Mouse (Mus musculus) CD8-positive naive resting alpha-beta T cell, adult 2 months (primary cell): ENCODE results near the gene Sf3a1.
A peak's percentile ranks its signal among the peaks of the same experiment; 100 is the strongest.

Experiments
- DNase-seq, 2 experiments: peaks; one replicate each; pipeline ENCODE4 v3.0.0; 2022; ENCODE audit warnings: low read depth in 2 of 2, low spot score in 2 of 2

The Sf3a1 gene

DNA sequence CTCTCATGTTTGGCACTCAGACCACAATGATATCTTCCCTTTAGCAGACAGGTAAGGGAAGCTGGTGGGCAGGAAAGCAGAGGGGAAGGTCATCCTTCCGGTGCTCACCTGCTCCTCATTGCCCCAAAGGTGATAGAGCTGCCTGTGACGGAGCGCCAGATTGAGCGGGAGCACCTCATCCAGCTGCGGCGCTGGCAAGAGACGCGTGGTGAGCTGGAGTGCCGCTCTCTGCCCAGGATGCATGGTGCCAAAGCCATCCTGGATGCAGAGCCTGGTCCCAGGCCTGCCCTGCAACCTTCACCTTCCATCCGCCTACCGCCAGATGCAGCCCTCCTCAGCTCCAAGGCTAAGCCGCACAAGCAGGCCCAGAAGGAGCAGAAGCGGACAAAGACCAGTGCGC is 54.4 kb downstream of the Sf3a1 start:
- no peak for DNase-seq

DNA sequence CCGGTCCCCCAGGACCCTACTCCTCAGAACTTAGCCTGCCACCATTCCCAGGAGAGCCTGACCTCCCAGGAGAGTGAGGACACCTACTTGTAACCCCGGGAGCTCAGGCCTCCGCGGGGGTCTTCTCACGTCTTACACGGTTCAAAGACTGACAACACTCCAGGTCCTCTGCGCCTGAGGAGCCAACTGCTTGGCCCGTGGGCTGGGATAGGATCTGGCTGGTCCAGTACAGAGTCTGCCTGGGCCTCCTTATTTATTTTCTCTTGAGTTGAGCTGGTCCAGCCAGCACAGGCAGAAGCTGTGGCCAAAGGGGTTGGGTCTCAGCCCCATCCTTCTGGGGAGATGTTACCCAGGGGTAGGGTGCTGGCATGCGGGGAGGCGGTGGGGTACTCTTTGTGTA is 54.9 kb downstream of the Sf3a1 start:
- no peak for DNase-seq

DNA sequence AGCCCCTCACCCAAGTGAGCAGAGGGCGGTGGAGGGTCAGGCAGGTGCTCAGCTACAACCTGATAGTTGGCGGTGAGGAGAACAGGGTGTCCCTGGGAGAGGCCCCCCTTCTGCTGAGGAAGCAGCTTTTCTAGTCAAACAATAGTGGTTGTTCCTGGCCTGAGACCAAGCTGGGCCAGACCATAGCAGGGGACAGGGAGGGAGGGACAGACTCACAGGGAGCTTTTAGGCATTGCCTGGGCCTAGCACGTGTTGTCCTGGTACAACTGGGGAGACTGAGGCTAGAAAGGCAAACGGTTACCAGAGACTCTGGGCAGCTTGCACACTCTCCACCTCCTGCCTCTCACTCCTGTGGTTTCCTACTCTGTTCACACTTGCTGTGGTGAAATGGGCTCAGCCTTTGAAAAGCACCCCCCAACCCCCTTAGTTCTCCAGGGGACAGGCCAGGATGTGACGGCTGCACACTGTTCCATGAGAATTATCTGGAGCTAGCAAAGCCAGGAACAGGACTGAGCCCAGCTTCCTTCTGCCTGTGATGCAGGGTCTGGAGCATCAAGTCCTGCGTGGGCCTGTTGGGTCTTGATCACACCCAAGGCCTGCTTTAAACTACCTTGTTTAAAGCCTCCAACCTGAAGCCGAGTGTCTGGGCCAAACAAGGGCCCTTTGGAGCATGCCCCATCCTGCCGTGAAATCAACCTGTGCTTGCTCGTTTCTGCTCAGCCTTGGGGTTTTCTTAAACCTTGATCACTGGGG is 56.3 kb downstream of the Sf3a1 start:
- no peak for DNase-seq

DNA sequence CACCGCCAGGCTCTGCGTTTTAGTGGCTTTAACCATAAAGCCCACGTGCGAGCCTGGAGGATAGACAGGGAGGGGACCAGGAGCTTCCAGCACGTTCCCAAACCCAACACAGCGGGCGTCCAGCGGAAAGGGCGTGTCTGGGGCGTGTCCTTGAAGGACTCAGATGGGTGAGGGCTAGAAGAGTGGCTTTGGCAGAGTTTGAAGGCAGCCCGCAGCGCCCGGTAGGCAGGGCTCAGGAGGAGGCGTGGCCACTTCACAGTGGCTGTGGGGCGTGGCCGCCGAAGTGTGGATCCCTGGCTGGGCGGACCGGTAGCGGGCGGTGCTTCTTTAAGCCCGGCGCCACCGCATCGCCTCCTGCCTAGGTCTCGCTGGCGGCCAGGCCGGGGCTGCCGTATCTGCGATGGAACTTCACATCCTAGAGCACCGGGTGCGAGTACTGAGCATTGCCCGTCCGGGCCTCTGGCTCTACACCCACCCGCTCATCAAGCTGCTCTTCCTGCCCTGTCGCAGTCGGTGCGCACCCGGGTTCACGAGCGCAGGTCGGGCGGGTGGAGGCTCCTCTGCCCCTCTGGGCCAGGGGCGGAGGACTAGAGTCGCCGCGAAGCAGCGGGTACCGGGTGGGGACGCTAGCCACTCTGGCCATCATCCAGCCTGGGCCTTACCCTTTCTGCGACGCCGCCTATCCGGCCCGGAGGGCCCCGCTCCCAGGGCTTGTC is 57.9 kb downstream of the Sf3a1 start, which contains the start of gene Castor1:
Gene Castor1, plus strand, starts transcription at position 312 of the 716 bp plus-strand sequence.
- peak; percentile 74 to 84 for DNase-seq

DNA sequence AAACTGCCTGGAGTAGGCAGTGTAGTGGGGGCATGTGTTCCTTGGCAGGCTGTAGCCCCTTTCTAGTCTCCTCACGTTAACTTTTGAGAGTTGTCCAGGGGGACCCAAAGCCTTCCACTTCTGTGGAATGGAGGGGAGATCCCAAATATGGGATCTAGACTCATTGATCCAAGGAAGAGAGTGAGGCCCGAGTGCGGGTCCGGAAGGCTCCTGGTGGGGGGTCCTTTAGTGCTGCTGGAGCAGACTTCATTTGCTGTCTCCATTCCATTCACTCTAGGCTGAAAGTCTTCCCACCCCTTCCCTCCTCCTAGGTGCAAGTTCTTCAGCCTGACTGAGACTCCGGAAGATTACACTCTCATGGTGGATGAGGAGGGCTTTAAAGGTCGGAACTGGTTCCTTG is 58.5 kb downstream of the Sf3a1 start:
- no peak for DNase-seq

DNA sequence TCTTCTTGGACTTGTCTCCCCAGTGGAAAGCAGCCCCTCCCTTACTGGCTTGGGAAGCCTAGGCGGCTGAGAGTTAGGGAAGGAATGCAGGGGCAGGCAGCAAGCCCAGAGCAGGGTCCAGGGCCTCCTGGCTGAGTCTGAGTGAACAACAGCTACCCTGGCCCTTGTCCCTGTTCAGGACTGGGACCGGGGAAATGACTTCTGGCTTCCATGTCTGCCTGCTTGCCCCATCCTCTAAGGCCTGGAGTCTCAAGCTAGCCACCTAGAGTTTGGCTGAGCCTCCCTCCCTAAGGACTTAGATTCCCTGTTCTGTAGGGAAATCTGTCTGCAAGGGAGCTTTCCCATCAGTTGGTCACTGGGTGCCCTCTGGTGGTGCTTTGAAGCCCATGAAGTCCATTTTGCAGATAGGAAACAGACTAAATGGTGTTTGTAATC is 59.2 kb downstream of the Sf3a1 start:
- DNase-seq, result no peak

DNA sequence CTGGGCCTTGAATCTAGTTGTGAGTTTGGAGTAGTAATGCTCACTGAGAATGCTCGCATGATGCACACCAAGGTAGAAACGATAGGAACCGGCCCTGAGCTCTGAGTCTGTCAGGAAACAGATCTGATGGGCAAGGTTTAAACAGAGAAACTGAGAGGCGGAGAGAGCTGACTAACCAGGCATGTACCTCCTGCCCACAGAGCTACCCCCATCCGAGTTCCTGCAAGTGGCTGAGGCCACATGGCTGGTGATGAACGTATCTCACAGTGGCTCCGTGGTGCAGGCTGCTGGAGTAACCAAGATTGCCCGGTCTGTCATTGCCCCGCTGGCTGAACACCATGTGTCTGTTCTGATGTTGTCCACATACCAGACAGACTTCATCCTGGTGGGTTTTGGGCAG is 59.8 kb downstream of the Sf3a1 start:
- no peak for DNase-seq

DNA sequence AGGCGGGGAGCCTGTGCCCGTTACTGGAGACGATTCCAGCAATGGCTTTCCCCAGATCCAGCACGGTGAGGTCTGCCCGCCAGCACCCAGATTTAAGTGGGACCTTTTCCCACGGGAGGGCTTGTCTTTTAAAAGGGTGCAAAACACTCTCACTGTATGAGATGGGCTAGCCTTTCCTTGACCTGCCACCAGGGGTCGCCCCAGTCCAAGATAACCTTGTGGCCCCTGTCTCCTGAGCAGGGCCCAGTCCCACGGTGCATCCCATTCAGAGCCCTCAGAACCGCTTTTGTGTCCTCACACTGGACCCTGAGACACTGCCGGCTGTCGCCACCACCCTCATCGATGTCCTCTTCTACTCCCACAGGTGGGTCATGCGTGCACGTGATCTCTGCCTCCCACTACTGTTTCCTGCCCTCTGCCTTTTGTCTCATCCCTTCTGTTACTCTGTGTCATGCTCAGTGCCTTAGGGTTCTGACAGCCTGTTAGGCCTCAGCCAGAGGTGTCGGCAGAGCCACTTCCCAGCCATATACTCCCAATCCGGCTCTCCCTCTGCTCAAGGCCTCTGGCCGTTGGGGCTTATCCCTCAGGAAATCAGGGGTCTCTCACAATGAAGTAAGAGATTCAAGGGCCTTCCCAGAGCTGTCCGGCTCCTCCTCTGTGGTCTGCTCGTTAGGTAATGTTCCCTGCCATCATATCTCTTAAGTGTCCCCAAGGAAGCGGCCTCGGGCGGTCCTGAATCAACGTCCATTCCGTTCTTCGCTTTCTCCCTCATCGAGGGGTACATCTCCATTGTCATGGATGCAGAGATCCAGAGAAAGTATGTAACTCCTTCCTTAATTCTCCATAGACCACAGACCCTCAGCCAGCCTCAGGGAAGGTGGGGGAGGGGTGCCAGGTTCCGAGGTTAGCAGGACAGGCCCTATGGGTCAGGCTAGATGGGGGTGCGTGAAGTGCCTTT is 60.6 kb downstream of the Sf3a1 start:
- DNase-seq, result peak; percentile 83 to 87

DNA sequence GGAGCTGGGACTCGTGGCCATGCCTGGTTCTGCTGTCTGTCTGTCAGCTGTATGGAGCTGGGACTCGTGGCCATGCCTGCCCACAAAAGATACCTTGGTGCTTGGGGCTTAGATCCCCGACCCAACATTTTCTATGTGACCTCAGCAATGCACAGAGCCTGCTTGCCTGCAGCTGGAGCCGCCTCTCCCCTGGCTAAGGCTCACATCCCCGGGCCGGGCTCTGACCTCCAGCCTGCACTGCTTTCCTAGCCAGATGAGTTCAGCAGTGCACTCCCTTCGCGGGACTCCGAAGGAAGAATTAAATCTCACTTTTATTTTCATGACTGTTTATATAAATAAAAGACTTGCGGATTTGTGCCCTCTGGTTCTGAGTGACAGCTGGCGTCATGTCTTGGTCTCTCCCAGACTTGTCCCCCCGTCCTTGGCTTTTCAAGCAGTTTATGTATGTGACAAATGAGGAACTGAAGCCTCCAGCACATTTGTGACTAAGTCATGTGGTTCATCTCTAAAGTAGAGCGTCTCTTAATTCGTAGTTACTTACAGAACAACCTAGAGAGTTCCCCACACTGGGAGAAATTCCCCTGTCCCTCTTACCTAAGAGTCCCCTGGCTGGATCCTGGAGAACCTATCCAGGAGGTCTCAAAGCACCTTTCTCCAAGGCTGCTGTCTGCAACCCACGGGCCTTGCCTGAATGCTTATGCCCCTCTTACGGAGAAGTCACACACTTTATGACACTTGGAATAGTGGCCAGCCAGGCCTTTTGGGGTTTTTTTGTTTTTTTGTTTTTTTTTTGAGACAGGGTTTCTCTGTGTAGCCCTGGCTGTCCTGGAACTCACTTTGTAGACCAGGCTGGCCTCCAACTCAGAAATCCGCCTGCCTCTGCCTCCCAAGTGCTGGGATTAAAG is 62.1 kb downstream of the Sf3a1 start:
- no peak for DNase-seq

DNA sequence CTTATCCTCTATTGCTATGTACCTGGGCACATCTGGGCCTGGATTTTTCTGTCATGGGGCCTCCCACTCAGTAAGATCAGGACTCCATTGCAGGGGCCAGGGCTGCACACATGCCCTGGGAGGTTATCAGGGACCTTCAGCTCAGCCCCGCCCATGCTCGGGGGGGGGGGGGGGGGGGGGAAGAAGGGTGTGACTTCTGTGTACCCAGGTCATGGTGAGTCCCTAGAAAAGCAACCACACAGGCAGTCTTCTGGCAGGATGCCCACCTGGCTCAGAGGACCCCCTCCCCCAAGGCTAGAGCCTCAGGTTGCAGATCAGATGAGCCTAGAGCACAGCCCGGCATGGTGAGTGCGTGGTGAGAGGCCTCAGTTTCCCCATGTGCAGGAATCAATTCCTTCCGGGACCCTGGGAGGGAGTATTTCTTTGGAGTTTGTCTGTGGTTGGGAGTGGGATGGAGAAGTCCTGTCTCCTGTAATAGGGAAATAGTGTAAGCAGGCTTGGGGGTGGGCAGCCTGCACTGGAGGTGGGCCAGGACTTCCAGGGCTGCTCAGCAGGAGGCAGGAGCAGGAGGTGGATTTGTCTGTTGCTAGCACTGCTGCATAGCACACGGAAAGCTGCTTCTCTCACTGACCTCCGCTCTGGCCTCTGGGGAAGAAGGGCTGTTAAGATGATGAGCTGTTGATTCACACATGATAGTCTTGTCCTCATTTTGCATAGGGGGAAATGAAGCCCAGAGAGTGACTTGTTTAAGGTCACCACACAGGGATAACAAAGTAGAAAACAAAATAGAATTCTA is 63.4 kb downstream of the Sf3a1 start:
- DNase-seq, result no peak

DNA sequence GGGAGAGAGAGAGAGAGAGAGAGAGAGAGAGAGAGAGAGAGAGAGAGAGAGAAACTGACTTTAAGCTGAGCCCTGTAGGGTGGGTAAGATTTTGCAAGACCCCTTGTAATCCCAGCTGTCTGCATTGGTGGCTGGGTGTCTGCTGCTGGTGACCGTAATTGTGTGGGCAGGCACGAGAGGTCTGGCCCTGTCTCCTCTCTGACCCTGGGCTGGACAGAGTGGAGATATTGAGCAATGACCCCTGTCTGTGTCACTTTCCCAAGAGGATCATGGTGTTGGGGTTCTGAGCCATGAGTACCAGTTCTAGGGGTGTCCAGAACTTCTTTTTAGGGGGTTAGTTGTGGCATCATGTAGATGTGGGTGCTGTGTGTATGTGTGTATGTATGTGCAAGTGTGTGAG is 64.1 kb downstream of the Sf3a1 start:
- DNase-seq, result no peak

DNA sequence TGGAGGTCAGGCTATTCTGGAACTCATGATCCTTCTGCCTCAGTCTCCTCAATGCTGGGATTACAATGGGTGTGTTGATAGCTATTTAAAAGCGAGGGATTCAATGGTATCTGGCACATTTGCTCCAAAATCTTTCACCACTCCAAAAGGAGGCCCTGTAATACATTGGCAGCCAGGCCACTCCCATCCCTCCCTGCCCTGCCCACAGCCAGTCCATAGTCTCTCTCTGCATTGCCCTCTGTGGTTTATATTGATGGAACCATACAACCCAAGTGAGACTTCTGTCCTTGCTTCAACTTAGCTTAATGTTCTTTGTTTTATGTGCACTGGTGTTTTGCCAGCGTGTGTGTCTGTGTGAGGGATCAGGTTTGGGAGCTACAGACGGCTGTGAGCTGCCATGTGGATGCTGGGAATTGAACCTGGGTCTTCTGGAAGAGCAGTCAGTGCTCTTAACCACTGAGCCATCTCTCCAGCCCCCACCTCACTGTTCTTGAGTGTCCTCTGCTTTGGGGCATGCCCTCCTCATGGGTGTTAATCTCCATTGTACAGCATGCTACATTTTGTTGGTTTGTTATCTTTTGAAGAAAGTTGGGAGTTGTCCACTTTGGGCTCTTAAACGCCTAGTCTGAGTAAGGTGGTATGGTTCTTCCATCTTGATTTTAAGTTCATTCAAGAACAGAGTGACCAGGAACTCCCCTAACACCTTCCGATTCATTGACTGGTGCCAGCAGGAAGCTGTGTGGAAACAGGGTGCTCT is 66.6 kb downstream of the Sf3a1 start:
- DNase-seq, result no peak

DNA sequence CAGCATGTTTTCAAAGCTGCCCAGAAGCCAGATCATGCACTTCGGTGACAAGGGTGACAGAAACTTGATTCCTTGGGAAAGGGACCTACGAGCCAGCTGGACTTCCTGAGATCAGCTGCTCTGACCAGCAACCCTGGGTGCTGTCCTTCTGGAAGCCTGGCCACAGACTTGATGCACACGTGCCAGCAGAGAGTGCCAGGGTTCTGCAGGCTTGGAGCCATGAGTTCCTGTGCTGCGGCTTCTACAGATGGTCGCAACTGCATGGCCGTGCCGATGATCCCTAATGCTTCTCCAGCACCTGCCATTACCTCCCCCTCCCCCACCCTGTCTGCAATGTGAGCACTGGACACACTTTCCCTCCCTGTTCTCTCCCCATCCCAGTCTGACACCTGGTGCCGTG is 68.3 kb downstream of the Sf3a1 start:
- no peak for DNase-seq

DNA sequence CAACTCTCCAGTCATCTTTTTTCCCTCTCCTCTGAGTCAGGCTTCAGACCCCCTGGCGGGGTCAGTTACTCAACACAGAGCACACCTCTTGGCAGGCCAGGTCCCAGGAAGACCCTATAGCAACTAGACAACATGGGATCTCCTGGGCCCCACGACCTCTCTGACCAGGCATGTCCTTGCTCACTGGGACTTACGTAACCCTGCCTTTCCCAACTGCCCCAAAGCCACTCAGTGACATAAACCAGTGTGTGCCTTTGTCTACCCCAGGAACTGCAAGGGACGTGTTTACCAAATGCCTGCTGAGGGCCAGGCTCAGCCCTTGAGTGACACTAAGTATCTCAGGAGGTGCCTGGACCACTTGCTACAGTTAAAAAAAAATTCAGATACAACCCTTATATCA is 69.7 kb downstream of the Sf3a1 start:
- DNase-seq, result no peak

DNA sequence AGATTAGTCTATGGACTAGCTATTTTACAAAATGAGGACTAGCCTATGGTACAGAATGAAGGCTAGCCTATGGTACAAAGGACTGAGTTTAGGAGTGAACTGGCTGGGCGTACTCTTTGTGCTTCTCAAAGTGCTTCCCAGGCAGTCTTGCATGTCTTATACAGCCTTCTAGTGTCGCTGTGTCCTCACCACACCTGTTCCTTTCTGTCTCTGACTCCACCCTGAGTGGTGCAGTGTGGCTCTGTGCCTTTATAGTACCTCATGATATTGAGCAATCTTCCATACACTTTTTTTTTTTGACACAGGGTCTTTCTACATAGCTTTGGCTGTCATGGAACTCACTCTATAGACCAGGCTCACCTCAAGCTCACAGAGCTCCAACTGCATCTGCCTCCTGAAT is 71.3 kb downstream of the Sf3a1 start:
- no peak for DNase-seq
